Mouse (Mus musculus): ENCODE results near the gene Exo5. TPM values are rescaled to one million over a fixed set of nuclear protein-coding genes. Genes with fewer than 3 reads are reported as not detected.
A peak's percentile ranks its signal among the peaks of the same experiment; 100 is the strongest.

The Exo5 gene
- total RNA-seq (2014; fragmentation: Nextera tagmentation) (6.9 and 13.5 TPM in 2 replicates), total RNA-seq (2017) (13.2 and 29.9 TPM in 2 replicates)

- peak; percentile 98 for ATAC-seq (replicated peaks; ENCODE audit: low FRiP score, low TSS enrichment, poor library complexity, severe bottlenecking)
Observed at GRCm38 (mm10) chr4:120924554-120925299, at the start of gene Exo5. Exo5 (minus strand) TSS chr4:120925017.

- ATAC-seq (replicated peaks; ENCODE audit: low FRiP score, low TSS enrichment, poor library complexity, severe bottlenecking): no peak
Observed at GRCm38 (mm10) chr4:120971842-120972241, 47.0 kb upstream of the Exo5 start.

GRCm38 (mm10) chr4:120969382-120970146, 44.7 kb upstream of the Exo5 start:
- peak; percentile 66 for ATAC-seq (replicated peaks; ENCODE audit: low FRiP score, low TSS enrichment, poor library complexity, severe bottlenecking)

DNA sequence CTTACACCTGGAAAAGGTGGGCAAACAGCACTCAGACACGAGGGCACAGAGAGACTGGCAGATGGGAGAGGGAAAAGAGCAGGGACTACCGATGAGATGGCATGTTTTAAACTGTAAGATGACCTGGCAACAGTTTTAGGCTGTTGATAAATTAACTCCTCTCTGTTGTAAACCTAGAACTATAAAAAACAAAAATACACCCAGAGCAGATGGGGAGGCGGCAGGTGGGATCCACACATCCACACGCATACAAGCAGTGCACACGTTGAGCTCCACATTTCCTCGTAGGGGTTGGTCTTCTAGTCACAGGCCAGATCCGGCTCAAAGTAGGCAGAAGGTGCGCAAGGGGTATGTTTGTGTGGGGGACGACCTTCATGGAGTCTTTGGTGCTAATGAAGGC, 43.7 kb upstream of the Exo5 start:
- no peak for ATAC-seq (replicated peaks; ENCODE audit: low FRiP score, low TSS enrichment, poor library complexity, severe bottlenecking)

DNA sequence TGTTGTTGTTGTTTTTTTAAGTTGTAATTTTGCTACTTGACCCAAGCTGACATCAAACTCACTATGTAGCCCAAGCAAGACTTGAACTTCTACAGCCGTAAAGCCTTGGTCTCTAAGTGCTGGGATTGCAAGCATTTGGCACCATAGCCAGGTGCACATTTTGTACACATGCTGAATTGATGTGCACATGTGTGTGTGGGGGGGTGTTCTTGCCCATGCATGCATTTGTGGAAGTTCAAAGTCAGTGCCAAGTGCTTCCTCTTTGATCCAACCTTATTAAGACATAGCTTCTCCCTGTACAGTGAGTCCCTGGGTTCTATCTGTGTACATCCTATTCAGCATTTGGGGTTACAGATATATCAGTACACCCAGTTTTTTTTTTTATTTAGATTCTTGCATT, 30.8 kb upstream of the Exo5 start:
- ATAC-seq (replicated peaks; ENCODE audit: low FRiP score, low TSS enrichment, poor library complexity, severe bottlenecking): no peak

DNA sequence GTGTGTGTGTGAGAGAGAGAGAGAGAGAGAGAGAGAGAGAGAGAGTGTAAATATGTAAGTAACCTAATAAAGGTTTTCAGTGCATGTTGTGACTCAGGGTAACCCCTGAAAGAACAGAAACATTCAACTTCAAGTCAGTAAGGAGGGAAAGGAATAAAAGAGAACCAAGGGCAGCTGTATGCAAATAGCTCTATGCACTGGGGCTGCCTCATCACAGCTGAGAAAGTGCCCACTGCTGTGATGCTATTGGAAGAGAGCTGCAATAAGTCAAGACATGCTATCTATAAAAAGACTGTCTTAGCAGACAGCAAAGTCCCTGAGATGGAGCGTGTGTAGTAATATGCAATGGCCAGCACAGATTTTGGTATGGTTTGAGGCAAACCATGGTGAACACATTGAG, 28.9 kb upstream of the Exo5 start:
- no peak for ATAC-seq (replicated peaks; ENCODE audit: low FRiP score, low TSS enrichment, poor library complexity, severe bottlenecking)

GRCm38 (mm10) chr4:120953038-120953437, 28.2 kb upstream of the Exo5 start:
- peak; percentile 83 for ATAC-seq (replicated peaks; ENCODE audit: low FRiP score, low TSS enrichment, poor library complexity, severe bottlenecking)

- no peak for ATAC-seq (replicated peaks; ENCODE audit: low FRiP score, low TSS enrichment, poor library complexity, severe bottlenecking)
Observed at GRCm38 (mm10) chr4:120952163-120952562, 27.3 kb upstream of the Exo5 start.

- ATAC-seq (replicated peaks; ENCODE audit: low FRiP score, low TSS enrichment, poor library complexity, severe bottlenecking): peak; percentile 80
Observed at GRCm38 (mm10) chr4:120951428-120951973, 26.7 kb upstream of the Exo5 start, which contains the start of gene Zfp69. Zfp69 (minus strand) TSS chr4:120951699.

GRCm38 (mm10) chr4:120950763-120951427, 26.1 kb upstream of the Exo5 start:
- ATAC-seq (replicated peaks; ENCODE audit: low FRiP score, low TSS enrichment, poor library complexity, severe bottlenecking): no peak

DNA sequence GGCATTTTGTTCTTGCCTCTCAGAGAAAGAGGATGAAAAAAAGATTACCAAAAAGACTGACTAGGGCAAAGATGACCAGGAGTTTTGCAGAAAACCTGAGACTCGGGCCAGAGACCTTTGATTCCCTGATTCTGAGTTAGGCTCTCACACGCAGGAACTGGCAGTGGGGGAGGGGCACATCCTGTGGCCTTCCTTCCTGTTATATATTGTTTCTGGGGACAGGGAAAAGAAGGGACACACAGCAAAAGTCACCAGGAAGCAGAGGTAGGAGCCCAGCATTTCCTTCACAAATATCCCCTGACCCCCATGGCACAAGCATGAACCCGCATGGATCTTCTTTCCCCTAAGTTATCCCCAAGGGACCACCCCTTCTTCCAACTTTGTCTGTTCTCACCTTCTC, 24.1 kb upstream of the Exo5 start:
- no peak for ATAC-seq (replicated peaks; ENCODE audit: low FRiP score, low TSS enrichment, poor library complexity, severe bottlenecking)

DNA sequence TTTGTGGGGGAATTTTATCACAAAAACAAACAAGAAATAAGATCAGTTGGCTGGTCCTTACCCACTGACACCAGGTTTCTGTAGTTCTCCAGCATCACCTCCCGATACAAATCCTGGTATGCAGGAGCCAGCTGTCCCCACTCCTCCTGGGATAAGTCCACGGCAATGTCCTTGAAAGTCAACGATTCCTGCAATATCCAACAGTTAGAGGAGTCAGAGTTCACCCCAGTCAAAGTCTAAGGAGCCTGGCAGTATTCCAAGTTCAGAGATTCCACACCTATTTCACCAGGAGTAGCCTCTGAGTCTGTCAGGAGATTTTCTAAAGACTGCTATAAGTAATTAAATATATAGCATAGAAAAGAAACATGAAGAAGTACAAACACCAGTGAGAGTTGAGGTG, 10.2 kb upstream of the Exo5 start:
- ATAC-seq (replicated peaks; ENCODE audit: low FRiP score, low TSS enrichment, poor library complexity, severe bottlenecking): no peak

DNA sequence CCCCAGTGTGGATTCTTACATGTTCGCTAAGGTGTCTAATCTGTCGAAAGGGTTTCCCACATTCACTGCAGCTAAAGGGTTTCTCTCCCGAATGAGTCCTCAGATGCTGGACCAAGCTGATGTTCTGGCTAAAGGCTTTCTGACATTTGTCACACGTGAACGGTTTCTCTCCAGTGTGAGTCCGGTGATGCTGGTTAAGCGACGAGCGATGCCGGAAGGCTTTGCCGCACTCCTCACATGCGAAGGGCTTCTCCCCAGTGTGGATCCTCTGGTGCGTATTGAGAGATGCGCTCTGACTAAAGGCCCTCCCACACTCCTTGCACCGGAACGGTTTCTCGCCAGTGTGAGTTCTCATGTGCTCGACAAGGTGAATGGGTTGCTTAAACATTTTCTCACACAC, 5.9 kb upstream of the Exo5 start:
- ATAC-seq (replicated peaks; ENCODE audit: low FRiP score, low TSS enrichment, poor library complexity, severe bottlenecking): no peak

GRCm38 (mm10) chr4:120928686-120929085, 3.9 kb upstream of the Exo5 start:
- ATAC-seq (replicated peaks; ENCODE audit: low FRiP score, low TSS enrichment, poor library complexity, severe bottlenecking): no peak

DNA sequence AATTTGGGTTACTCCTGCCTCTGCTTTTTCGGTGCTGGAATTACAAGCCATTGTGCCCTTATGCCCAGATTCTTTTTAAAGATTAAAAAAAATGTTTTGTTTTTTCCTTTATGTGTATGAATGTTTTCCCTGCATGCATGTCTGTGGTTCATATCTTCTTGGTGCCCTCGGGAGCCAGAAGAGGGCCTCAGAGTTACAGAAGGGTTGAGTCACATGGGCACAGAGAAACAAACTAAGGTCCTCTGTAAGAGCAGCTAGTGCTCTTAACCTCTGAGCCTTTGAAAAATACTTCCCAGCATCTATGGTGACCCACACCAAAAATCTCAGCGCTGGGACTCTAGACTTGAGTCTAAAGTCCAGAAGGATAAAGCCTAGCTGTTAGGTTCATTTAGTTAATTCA, 569 bp upstream of the Exo5 start:
- peak; percentile 78 for ATAC-seq (replicated peaks; ENCODE audit: low FRiP score, low TSS enrichment, poor library complexity, severe bottlenecking)

DNA sequence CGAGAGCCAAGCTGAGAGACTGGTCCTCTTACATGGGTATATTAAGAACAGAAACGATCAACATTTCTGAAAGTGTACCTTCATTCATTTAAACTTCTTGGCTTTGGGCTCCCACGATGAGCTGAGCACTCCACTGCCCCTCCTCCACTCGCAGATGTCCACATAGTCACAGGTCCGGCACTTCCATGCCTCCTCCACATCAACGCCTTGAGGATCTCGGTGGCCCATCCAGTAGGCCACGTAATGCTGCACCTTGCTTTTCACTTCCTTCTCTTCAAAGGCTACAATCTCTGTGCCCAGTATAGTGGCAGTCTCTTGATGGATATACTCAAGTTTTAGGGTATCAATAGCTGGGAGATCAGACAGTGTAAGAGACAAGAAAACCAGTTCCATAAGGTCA, 3.4 kb downstream of the Exo5 start:
- ATAC-seq (replicated peaks; ENCODE audit: low FRiP score, low TSS enrichment, poor library complexity, severe bottlenecking): no peak

- no peak for ATAC-seq (replicated peaks; ENCODE audit: low FRiP score, low TSS enrichment, poor library complexity, severe bottlenecking)
Observed at GRCm38 (mm10) chr4:120914501-120914900, 10.3 kb downstream of the Exo5 start.

GRCm38 (mm10) chr4:120913861-120914260, 11.0 kb downstream of the Exo5 start:
- no peak for ATAC-seq (replicated peaks; ENCODE audit: low FRiP score, low TSS enrichment, poor library complexity, severe bottlenecking)

DNA sequence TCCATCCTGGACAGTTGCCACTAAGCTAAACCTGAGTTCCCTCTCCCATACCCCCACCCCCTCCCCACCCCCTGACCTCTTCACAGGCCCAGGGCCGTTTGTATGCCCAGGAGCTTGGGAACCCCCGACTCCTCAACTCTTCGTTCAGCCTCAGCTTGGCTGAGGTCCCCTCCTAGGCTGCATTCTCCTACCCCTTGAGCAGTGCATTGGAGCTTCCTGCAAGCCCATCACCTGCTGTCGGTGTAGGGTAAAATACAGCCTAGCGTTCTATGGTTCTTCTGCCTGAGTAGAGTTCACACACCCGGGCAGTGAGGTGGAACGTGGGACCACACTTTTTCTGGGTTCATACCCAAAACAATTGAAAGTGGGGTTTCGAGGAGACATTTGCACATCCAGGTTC, 11.4 kb downstream of the Exo5 start:
- ATAC-seq (replicated peaks; ENCODE audit: low FRiP score, low TSS enrichment, poor library complexity, severe bottlenecking): no peak

- no peak for ATAC-seq (replicated peaks; ENCODE audit: low FRiP score, low TSS enrichment, poor library complexity, severe bottlenecking)
Observed at GRCm38 (mm10) chr4:120912866-120913265, 12.0 kb downstream of the Exo5 start.

Measured in megakaryocyte-erythroid progenitor cell, adult 5-6 weeks (primary cell).